Comparison of ENCODE assay signal across 10 mouse cellular contexts in genomic region chr14:29110351-29111091, GRCm38 (mm10).
DNase-seq lines count a peak whose midpoint lies in the region; ATAC-seq and TF ChIP-seq lines count a peak whose summit lies in the region.
"Had no signal": no experiment of that assay in that cellular context is flagged by ENCODE, and none has a peak within 500 bp of the region (broad histone marks: within the 10 kb centered on the region; RNA-seq: fewer than 3 reads in every experiment).

No protein-coding gene starts in this region.

- no peaks in the 10 kb centered on the region for H3K4me1 ChIP-seq in heart, adult 2 months (ENCODE audit: control insufficient read depth, insufficient read depth, low read length)
- H3K4me1 ChIP-seq in lung, postnatal 0 days (ENCODE audit: insufficient read depth, low read depth, low read length), result no peaks in the 10 kb centered on the region
- H3K4me1 ChIP-seq: liver, embryonic 15.5 days had no signal

- no peaks in the 10 kb centered on the region for H3K36me3 ChIP-seq in heart, adult 2 months (ENCODE audit: control insufficient read depth, insufficient read depth, low read length)
- no peaks in the 10 kb centered on the region for H3K36me3 ChIP-seq in lung, postnatal 0 days (ENCODE audit: insufficient read depth, low read length)
- H3K36me3 ChIP-seq: hindbrain, embryonic 12.5 days; liver, embryonic 15.5 days had no signal

- no peak for TF ChIP-seq EP300 in heart, adult 2 months (IDR thresholded peaks at IDR 0.05; ENCODE audit: insufficient read depth, low read depth, low read length)
- no peak for TF ChIP-seq EP300 in lung, postnatal 0 days (IDR thresholded peaks at IDR 0.05)

- no peaks in the 10 kb centered on the region for H3K79me2 ChIP-seq in heart, adult 2 months (replicated peaks; ENCODE audit: control insufficient read depth, insufficient read depth, low read length)

- no peaks in the 10 kb centered on the region for H3K27me3 ChIP-seq in heart, adult 2 months (ENCODE audit: control insufficient read depth, insufficient read depth, low read length)
- no peaks in the 10 kb centered on the region for H3K27me3 ChIP-seq in lung, postnatal 0 days (replicated peaks; ENCODE audit: insufficient read depth, low read length)
- H3K27me3 ChIP-seq: hindbrain, embryonic 12.5 days; liver, embryonic 15.5 days had no signal

- whole genome bisulfite sequencing in heart, adult 2 months, result 70% methylated on average over 9 of the region's 9 CpGs
- 75% methylated on average over 9 of the region's 9 CpGs for WGBS in lung, postnatal 0 days

- peak; percentile 93 for TF ChIP-seq CTCF in heart, adult 2 months (IDR thresholded peaks at IDR 0.05)
- peak; percentile 74 for TF ChIP-seq CTCF in lung, postnatal 0 days (IDR thresholded peaks at IDR 0.05)

- no peak overlapping the region for H3K4me3 ChIP-seq in heart, adult 2 months
- H3K4me3 ChIP-seq in lung, postnatal 0 days (ENCODE audit: low read depth, low read length), result no peak overlapping the region
- H3K4me3 ChIP-seq: hindbrain, embryonic 12.5 days; liver, embryonic 15.5 days had no signal

- intact Hi-C loops in heart, adult 2 months (cut with DNase I), result loop anchor here (5.0 kb wide), 1 partner anchor 1303 kb away; no protein-coding TSS in a partner anchor
- intact Hi-C loops in heart, postnatal 36 days (cut with DNase I), result loop anchor here (1.0 kb wide), 1 partner anchor 1302 kb away; no protein-coding TSS in a partner anchor

- no peak for ATAC-seq in lung, postnatal 0 days
- no peak for ATAC-seq in erythroblast, adult 5-6 weeks (replicated peaks; ENCODE audit: low FRiP score, poor library complexity, severe bottlenecking)

- H3K27ac ChIP-seq in heart, adult 2 months, result no peak overlapping the region
- no peak overlapping the region for H3K27ac ChIP-seq in lung, postnatal 0 days (ENCODE audit: low read length)
- H3K27ac ChIP-seq: hindbrain, embryonic 12.5 days; liver, embryonic 15.5 days had no signal

- no peak for DNase-seq in heart, adult 2 months
- DNase-seq in heart, postnatal 36 days, result no peak
- DNase-seq in lung, postnatal 0 days (ENCODE audit: low spot score), result peak; percentile 17
- DNase-seq in lung, postnatal 25 days (ENCODE audit: low spot score), result no peak
- peak; percentile 33 for DNase-seq in brain, adult 2 months (ENCODE audit: low read depth, low spot score)
- DNase-seq in lung, postnatal 14 days, result peak; percentile 22
- no peak for DNase-seq in thymus, postnatal 10 days (ENCODE audit: low spot score in 2 of 2)

- H3K9ac ChIP-seq in heart, adult 2 months (ENCODE audit: low read depth, low read length), result no peak overlapping the region
- no peak overlapping the region for H3K9ac ChIP-seq in lung, postnatal 0 days (replicated peaks; ENCODE audit: low read depth)
- H3K9ac ChIP-seq: hindbrain, embryonic 12.5 days; liver, embryonic 15.5 days had no signal

- no peak for TF ChIP-seq POLR2A in heart, adult 2 months (IDR thresholded peaks at IDR 0.05; ENCODE audit: insufficient read depth, low read depth, low read length)

- no peaks in the 10 kb centered on the region for H3K9me3 ChIP-seq in lung, postnatal 0 days (ENCODE audit: low read length)
- H3K9me3 ChIP-seq: hindbrain, embryonic 12.5 days; liver, embryonic 15.5 days had no signal

- no peak overlapping the region for H3K4me2 ChIP-seq in lung, postnatal 0 days (replicated peaks; ENCODE audit: low read depth, low read length)
- H3K4me2 ChIP-seq: hindbrain, embryonic 12.5 days; liver, embryonic 15.5 days had no signal

Comparison
In these comparisons a context has a peak if more than half of its experiments do, and no peak if none do; other contexts are left out.
1. DNase-seq: peak in lung, postnatal 0 days (single experiment), brain, adult 2 months (single experiment) and lung, postnatal 14 days (single experiment); none in heart, adult 2 months (0 of 2), heart, postnatal 36 days (0 of 2), lung, postnatal 25 days (single experiment) and thymus, postnatal 10 days (0 of 2).